Mouse (Mus musculus) liver, postnatal 0 days (tissue): Measurements from ENCODE around the gene Nodal. TPM values are rescaled to one million over a fixed set of nuclear protein-coding genes. Genes with fewer than 3 reads are reported as not detected.

Experiments used
- ATAC-seq: fragments of 200-750 bp; cut with Nextera tagmentation; 2 replicates; pipeline ENCODE4 v1.8.0; 2017; ENCODE audit warnings: mild to moderate bottlenecking, moderate library complexity
- DNase-seq: peaks from one replicate; pipeline ENCODE4 v3.0.0-alpha.2; 2016
- H3K27ac ChIP-seq: fragments of 300-500 bp; sonication (generic); 2 replicates; pipeline ENCODE4 v1.5.1; 2014; ENCODE audit warnings: antibody characterized with exemption, moderate library complexity, mild to moderate bottlenecking, low read depth
- H3K27me3 ChIP-seq: fragments of 300-500 bp; sonication (generic); 2 replicates; pipeline ENCODE4 v1.6.1; 2014; ENCODE audit warnings: low read length, control low read depth, mixed read lengths; ENCODE audit not compliant: insufficient read depth
- H3K36me3 ChIP-seq: fragments of 300-500 bp; sonication (generic); replicated peaks from 2 replicates; pipeline ENCODE4 v1.6.1; 2014; ENCODE audit warnings: mild to moderate bottlenecking, control low read depth, low read length, moderate library complexity, mixed read lengths; ENCODE audit not compliant: insufficient read depth
- H3K4me1 ChIP-seq: fragments of 300-500 bp; sonication (generic); 2 replicates; pipeline ENCODE4 v1.6.1; 2014; ENCODE audit warnings: antibody characterized with exemption, mild to moderate bottlenecking, control low read depth; ENCODE audit not compliant: insufficient read depth
- H3K4me2 ChIP-seq: fragments of 300-500 bp; sonication (generic); 2 replicates; pipeline ENCODE4 v1.6.1; 2014; ENCODE audit warnings: low read depth, mild to moderate bottlenecking, low read length, moderate library complexity, mixed read lengths
- H3K4me3 ChIP-seq: fragments of 300-500 bp; sonication (generic); 2 replicates; pipeline ENCODE4 v1.5.1; 2014; ENCODE audit warnings: low read depth, low read length
- H3K9ac ChIP-seq: fragments of 300-500 bp; sonication (generic); replicated peaks from 2 replicates; pipeline ENCODE4 v1.6.1; 2014; ENCODE audit warnings: mild to moderate bottlenecking, moderate library complexity
- H3K9me3 ChIP-seq: fragments of 300-500 bp; sonication (generic); 2 replicates; pipeline ENCODE4 v1.6.1; 2016; ENCODE audit warnings: mild to moderate bottlenecking, control low read depth, low read length, mixed read lengths
- CTCF ChIP-seq: sonication (generic); IDR thresholded peaks from 2 replicates; pipeline ENCODE4 v1.5.1; 2016; ENCODE audit warnings: antibody characterized with exemption, low read depth
- EP300 ChIP-seq: IDR thresholded peaks from 2 replicates; pipeline ENCODE4 v1.6.1; 2016; ENCODE audit warnings: antibody characterized with exemption, low read depth, mild to moderate bottlenecking
- WGBS: fragments of 180-500 bp; shearing (Covaris S2); extraction: QIAGEN DNeasy Blood & Tissue Kit; methylation state at CpG from one replicate; pipeline ENCODE4 v1.1.7; 2014; ENCODE audit not compliant: insufficient replicate concordance; 5-methylcytosine and 5-hydroxymethylcytosine counted together
- polyA plus RNA-seq: library from polyadenylated mRNA; unstranded; fragments of >200 nt; fragmentation: Nextera tagmentation; extraction: Ambion mirVana; gene quantifications from 2 replicates; pipeline ENCODE4 v1.2.1, GENCODE M21; 2015

Nodal gene
- polyA plus RNA-seq, 1 experiment from 2014 or later, result 0.19 TPM

GRCm38 (mm10) chr10:61422861-61423260 lies 5.1 kb downstream of the Nodal start:
- Histone ChIP-seq H3K9ac (no peak overlapping the region), H3K36me3 (no peaks in the 10 kb centered on the region), H3K27me3 (peaks cover 23% of the 10 kb centered on the region), H3K9me3 (no peaks in the 10 kb centered on the region), H3K4me1 (peaks cover 34% of the 10 kb centered on the region), H3K4me2 (peak overlapping the region; percentile 29; the same call in 1 of the 2 replicates), H3K4me3 (no peak overlapping the region), H3K27ac (peak overlapping the region; percentile 57; the same call in 1 of the 2 replicates)
- no peak for ATAC-seq
- WGBS, result 65% methylated on average over 12 of the region's 12 CpGs
- DNase-seq, result no peak
- no peak for TF ChIP-seq CTCF
- no peak for TF ChIP-seq EP300

- Histone ChIP-seq H3K27me3 (peaks cover 19% of the 10 kb centered on the region), H3K4me2 (0 out of 2 replicates have a peak overlapping the region, but pooled peaks have one; percentile 29), H3K27ac (peak overlapping the region; percentile 57; the same call in 1 of the 2 replicates), H3K9me3 (no peaks in the 10 kb centered on the region), H3K4me3 (no peak overlapping the region), H3K36me3 (no peaks in the 10 kb centered on the region), H3K4me1 (peaks cover 31% of the 10 kb centered on the region), H3K9ac (no peak overlapping the region)
- peak; percentile 75 for TF ChIP-seq CTCF
- TF ChIP-seq EP300, result no peak
- ATAC-seq (peak; percentile 81), DNase-seq (peak; percentile 81)
- WGBS, result 50% methylated on average over 10 of the region's 10 CpGs
These were observed 5.5 kb downstream of the Nodal start for GRCm38 (mm10) chr10:61423289-61423688.

DNA sequence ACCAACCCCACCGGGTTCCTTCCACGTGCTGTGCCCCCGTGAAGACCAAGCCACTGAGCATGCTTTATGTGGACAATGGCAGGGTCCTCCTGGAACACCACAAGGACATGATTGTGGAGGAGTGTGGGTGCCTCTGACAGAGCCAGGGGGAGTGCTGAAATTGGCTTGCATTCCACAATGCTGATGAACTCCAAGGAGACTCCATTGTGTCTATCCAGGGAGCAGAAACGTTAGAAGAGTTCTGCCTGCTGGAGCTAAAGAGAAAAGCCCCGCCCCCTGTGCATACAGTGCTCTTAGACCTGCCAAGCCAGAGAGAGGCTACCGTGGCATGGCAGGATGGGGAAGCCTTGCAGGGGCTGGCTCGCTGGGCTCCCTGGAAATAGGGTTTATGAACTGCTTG lies 6.7 kb downstream of the Nodal start:
- H3K4me1 ChIP-seq, result peaks cover 27% of the 10 kb centered on the region
- H3K4me3 ChIP-seq, result no peak overlapping the region
- H3K36me3 ChIP-seq, result no peaks in the 10 kb centered on the region
- TF ChIP-seq EP300, result no peak
- TF ChIP-seq CTCF, result no peak
- no peak for DNase-seq
- 25% methylated on average over 7 of the region's 7 CpGs for WGBS
- 0 out of 2 replicates have a peak overlapping the region, but pooled peaks have one; percentile 79 for H3K27ac ChIP-seq
- ATAC-seq, result no peak
- peaks cover 8% of the 10 kb centered on the region for H3K27me3 ChIP-seq
- no peaks in the 10 kb centered on the region for H3K9me3 ChIP-seq
- H3K4me2 ChIP-seq, result peak overlapping the region; percentile 31; the same call in 1 of the 2 replicates
- H3K9ac ChIP-seq, result no peak overlapping the region

DNA sequence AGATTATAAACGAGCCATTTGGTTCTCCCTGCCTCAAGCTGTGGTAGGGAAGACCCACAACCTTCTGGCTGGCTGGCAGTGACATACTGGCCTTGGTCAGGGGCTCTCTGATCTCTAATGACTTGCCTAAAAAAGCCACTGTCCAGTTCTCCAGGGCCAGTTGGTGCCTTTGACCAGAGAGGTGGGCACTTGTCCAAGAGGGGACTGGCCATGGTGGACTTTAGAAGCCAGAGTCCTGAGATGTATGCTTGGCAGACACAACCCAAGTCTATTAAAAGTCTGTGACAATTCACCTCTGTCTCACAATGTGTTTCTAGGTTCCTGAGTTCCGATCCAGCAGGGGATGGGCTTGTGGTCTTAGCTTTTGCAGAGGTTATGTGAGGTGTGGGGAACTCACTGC lies 7.3 kb downstream of the Nodal start:
- H3K4me2 ChIP-seq, result no peak overlapping the region
- H3K27me3 ChIP-seq, result peaks cover 2% of the 10 kb centered on the region
- no peaks in the 10 kb centered on the region for H3K9me3 ChIP-seq
- 48% methylated on average over 2 of the region's 2 CpGs for WGBS
- no peak overlapping the region for H3K9ac ChIP-seq
- TF ChIP-seq EP300 (no peak), CTCF (no peak)
- peaks cover 23% of the 10 kb centered on the region for H3K4me1 ChIP-seq
- no peak for DNase-seq
- ATAC-seq, result no peak
- no peak overlapping the region for H3K4me3 ChIP-seq
- peaks cover 2% of the 10 kb centered on the region; the same call in 1 of the 2 replicates for H3K36me3 ChIP-seq
- H3K27ac ChIP-seq, result peak overlapping the region; percentile 79

DNA sequence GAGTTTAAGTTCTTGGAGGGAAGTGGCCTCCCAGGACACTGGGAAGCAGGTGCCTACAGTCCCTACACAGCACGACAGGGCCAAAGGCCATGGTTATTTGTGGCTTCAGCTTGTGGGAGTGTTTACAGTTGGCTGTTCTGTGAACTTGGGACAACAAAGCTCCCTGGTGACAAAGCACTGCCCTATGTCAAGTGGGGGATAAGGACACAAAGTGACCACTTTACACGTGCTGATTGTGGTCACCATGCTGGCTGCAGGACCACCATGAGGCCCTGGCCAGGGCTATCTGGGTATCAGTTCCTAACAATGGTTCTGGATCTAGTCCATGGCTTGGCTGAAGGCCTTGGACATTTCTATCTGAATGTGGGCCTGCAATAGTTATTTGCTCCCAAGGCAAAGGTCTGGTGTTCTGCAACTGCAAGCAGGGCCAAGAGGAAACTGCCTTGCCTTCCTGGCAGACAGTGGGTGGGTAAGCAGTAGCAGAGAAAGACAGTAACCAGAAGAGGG lies 8.5 kb downstream of the Nodal start:
- ATAC-seq, result peak; percentile 68
- Histone ChIP-seq H3K27me3 (no peaks in the 10 kb centered on the region), H3K9ac (no peak overlapping the region), H3K4me3 (no peak overlapping the region), H3K9me3 (no peaks in the 10 kb centered on the region), H3K4me1 (peaks cover 22% of the 10 kb centered on the region), H3K27ac (peak overlapping the region; percentile 79), H3K4me2 (no peak overlapping the region), H3K36me3 (peaks cover 15% of the 10 kb centered on the region)
- TF ChIP-seq EP300 (peak; percentile 57; the same call in 1 of the 2 replicates), CTCF (no peak)
- DNase-seq, result peak; percentile 38
- 28% methylated on average over 2 of the region's 2 CpGs for WGBS

GRCm38 (mm10) chr10:61427951-61428350 lies 10.2 kb downstream of the Nodal start:
- no peak overlapping the region for H3K4me2 ChIP-seq
- no peak for DNase-seq
- H3K36me3 ChIP-seq, result peaks cover 22% of the 10 kb centered on the region
- H3K27me3 ChIP-seq, result no peaks in the 10 kb centered on the region
- no peak for TF ChIP-seq EP300
- TF ChIP-seq CTCF, result no peak
- H3K27ac ChIP-seq, result no peak overlapping the region; the same call in 1 of the 2 replicates
- no peak overlapping the region for H3K4me3 ChIP-seq
- 80% methylated on average over 6 of the region's 6 CpGs for WGBS
- peaks cover 19% of the 10 kb centered on the region for H3K4me1 ChIP-seq
- no peak overlapping the region for H3K9ac ChIP-seq
- H3K9me3 ChIP-seq, result no peaks in the 10 kb centered on the region
- ATAC-seq, result no peak
